Mouse (Mus musculus) kidney, adult 9 months (tissue): ENCODE data around the gene Gm19410.
A peak's percentile ranks its signal among the peaks of the same experiment; 100 is the strongest.

Experiments used
- DNase-seq: peaks from one replicate; pipeline ENCODE4 v3.0.0; 2022

Gene Gm19410

GRCm38 (mm10) chr8:35765499-35766193, at the start of gene Gm19410:
TSS of gene Gm19410 (plus strand) at chr8:35765790.
- peak; percentile 2 for DNase-seq

DNA sequence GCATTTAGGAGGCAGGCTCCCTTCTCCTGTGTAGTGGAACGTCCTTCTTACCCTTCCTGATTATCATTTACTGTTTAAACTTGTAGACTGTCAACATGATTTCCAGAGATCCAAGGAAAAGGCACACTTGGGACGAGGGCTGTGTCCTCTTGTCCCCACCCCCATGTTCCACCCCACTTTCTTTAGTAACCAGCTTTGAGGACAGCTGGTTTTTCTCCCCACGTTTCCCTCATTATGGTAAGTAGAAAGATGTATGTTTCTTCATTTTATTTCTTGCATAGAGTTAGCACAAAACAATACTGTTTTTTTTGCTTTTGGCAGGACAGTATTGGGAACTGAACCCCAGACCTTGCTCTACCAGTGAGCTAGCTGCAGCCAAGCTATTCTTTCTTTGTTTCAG, 34.8 kb upstream of the Gm19410 start:
- no peak for DNase-seq

DNA sequence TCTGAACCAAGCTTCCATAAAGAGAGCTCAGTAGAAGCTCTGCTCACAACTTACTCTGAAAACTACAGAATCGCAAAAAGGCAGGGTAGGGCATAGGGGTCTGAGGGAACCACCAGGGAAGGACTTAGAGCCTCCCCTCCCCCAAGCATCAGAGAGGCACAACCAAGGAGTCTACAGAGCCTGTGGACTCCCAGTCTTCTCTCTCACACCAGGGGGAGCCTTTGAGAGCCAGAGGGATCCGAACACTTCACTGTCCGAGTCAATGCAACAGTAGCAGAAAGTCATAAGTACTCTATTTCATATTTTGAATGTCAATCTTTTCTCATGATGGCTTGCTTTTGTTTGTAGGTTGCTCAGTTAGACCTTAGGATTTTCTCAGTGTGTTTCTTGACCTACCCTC, 30.2 kb upstream of the Gm19410 start:
- DNase-seq: peak; percentile 4

GRCm38 (mm10) chr8:35756202-35756601, 9.4 kb upstream of the Gm19410 start:
- DNase-seq: no peak

DNA sequence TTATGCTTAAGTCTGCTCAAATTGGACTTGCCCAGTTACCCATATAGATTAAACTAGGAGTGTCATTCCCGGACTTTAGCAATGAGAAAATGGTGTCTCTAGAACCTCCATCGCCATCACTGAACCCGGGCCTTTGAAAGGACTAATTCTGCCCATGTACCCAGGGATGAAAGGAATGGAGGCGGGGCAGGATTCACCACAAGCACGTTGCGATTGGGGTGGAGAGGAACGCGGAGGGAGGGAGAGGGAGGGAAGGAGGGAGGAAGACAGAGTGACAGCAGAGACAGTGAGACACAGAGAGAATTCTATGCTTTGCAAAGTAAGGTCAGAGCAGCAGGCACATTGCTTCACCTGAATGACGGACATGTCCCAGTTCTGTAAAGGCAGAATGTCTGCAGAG, 570 bp upstream of the Gm19410 start:
- DNase-seq: no peak

DNA sequence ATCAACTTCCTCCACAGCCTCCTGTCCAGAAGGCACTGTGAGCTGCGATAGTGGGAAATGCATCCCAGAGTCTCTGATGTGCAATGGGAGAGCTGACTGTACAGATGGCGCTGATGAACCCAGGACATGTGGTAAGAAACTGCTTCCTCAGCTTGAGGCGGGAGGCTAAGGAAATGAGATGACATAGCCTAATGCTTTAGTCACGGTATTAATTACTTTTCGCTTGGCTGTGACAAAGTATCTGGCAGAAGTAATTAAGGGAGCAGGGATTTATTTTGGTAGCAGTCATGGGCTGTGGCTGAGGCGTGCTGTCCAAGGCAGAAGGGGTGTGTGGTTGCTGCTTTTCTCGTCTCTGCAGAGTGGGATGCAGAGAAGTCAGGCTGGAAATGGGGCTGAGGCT, 7.9 kb downstream of the Gm19410 start:
- DNase-seq: no peak
